Mouse (Mus musculus) heart, postnatal 4 days (tissue): Measurements from ENCODE around the gene Tubb5. TPM values are rescaled to one million over a fixed set of nuclear protein-coding genes. Genes with fewer than 3 reads are reported as not detected.
A peak's percentile ranks its signal among the peaks of the same experiment; 100 is the strongest.

Experiments used
- DNase-seq: peaks from one replicate; pipeline ENCODE4 v3.0.0; 2021
- microRNA-seq, 2 experiments: library from miRNA; unstranded; fragments of <30 nt; microRNA quantifications; one replicate each; pipeline ENCODE4 v1.2.0; 2021 to 2022
- total RNA-seq, 2 experiments: library from RNA; stranded (reverse); gene quantifications; 2 replicates each; pipeline ENCODE4 v1.2.3; 2021

Tubb5 gene
- total RNA-seq, 2 experiments from 2014 or later: 908 to 913 TPM

DNA sequence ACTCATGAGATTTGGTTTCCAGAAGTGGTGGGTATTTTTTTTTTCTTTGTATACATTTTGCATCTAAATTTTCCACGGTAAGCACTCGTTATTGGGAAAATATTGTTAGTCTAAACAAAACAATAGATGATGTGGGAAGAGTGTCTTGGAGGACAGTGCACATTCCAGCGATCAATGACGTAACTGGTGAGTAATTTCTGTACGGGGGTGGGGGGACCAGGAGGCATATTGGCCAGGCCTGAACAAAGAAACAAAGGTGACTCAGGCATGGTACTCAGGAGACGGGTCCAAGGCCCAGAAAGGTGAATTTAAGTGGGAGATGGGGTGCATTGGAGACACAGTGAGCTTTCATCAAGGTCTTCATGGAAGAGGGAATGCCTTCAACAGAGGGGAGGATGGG, 42.5 kb downstream of the Tubb5 start:
- no peak for DNase-seq

DNA sequence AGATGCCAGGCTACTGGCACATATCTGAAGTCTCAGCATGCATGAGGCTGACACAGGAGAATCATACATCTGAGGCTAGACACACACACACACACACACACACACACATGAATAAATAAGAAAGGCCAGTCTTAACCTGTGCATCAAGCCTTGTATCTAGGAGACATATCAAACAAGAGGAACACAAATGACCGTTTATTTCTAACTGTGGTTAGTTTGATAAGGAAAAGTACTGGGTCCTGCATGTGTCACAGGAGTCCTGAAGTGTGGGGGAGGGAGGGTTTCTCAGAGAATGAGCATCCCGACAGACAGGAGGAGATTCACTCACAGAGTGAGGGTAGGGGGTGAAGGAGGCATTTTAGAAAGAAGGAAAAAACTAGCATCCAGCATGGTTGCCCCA, 43.0 kb downstream of the Tubb5 start:
- no peak for DNase-seq

DNA sequence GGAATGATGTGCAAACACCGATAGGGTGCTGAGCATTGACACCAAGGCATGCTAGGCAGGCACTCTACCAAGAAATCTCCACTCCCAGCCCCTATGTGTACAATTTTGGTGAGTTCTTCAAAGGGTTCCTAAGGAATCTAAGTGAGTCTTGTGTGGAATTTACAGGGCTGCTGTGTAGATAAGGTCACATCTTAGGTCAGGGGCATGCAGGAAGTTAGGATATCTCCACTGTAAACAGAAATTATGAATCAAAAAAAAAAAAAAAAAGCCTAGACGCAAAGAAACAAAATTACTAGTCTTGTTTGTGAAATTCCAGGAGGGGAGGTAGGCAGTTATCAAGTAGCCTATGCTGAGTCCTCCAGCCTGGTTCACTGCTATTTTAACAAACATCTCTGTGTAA, 45.3 kb downstream of the Tubb5 start:
- no peak for DNase-seq

DNA sequence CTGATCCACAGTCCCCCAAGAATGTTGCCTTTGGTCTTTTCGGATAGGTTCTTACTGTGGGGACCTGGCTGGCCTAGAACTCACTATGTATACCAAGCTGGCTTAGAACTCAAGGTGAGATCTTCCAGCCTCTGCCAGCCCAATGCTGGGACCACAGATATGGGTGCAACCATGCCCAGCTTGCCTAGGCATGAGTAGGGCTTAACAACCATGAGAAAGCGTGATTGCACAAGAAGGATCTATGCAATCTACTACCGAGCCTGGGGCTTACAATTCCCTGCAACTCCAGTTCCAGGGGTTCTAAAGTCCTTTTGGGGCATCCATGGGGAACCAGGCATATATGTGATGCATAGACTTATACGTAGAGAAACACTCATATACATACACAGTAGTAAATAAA, 47.2 kb downstream of the Tubb5 start:
- DNase-seq: no peak

DNA sequence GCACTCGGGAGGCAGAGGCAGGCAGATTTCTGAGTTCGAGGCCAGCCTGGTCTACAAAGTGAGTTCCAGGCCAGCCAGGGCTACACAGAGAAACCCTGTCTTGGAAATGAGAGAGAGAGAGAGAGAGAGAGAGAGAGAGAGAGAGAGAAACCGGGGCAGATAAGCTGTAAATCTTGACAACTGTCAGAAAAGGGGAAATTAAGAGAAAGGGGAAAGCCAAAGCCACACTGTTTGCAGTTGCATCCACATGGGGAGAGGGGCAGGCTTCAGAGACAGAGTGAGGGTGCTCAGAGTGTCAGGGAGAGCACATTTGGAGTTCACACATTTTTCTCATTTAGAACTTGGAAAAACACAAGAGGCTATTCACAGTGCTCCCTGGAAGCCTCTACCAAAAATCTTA, 50.1 kb downstream of the Tubb5 start:
- no peak for DNase-seq

DNA sequence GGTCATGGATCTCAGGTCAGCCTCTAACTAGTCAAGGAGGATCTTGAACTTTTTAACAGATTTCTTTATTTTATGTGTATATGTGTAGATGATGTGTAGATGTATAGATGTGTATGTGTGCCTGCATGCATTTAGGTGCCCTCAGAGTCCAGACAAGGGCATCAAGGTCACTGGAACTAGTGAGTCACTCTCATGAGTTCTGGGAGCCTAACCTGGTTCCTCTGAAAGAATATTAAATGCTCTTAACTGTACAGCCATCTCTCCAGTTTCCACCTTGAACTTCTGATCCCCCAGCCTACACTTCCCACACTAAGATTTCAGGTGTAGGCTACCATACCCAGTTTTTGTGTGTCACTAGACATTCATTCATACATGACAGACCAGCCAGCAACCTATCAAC, 50.6 kb downstream of the Tubb5 start:
- DNase-seq: no peak

DNA sequence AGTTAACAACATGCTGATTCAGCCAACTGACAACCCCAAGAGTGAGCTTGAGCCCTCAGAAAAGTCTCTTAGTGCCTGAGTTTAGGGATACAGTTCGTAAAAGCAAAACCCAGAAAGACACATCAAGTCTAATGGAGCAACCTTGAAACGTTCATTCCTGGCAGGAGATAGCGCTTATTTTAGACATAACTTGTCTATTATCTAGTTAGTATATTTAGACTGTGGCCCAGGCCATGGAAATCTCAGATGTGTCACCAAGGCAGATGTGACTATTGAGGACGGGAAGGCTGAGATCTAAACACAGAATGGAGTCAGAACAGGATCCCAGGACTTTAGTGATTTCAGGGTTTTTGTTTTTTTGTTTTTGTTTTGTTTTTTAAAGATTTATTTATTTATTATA, 53.0 kb downstream of the Tubb5 start:
- no peak for DNase-seq

DNA sequence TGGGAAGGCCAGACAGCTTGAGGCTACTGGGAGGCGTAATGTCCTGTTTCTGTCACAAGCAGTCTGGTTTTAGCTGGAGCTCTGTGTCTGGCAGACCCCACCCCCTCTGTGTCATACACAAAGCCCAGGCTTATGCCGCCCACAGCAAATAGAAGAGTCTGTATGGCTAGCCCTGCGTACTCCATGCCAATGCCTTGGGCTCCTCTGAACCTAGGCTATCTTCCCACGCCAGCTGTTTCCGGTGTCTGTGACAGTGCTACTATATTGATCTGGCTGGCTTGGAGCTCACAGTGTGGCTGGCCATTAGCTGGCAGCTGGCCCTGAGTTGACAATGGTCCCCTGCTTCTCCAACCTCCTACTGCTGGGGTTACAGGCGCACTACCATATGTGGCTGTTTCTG, 54.2 kb downstream of the Tubb5 start:
- peak; percentile 52 for DNase-seq

Small RNAs within 50 kb of the gene (microRNA-seq; reads per million reads assigned to microRNA genes)
- gene Gm28033: 0.82 to 1.4 reads per million in 2 experiments

Other genes with a start within 250 kb of the Tubb5 start
- not detected for gene Sfta2, start 236.8 kb downstream of the Tubb5 start, total RNA-seq
- gene Gm9573, start 211.7 kb downstream of the Tubb5 start, total RNA-seq: not detected
- not detected for gene Mucl3, start 194.6 kb downstream of the Tubb5 start, total RNA-seq
- gene Vars2, start 170.7 kb downstream of the Tubb5 start, total RNA-seq: 10 to 100 TPM; 29.0 to 29.2 TPM
- gene Gtf2h4, start 164.6 kb downstream of the Tubb5 start, total RNA-seq: 10 to 100 TPM; 19.4 to 20.9 TPM
- 100 to 1,000 TPM; 107 to 113 TPM for gene Ddr1, start 133.7 kb downstream of the Tubb5 start, total RNA-seq
- gene Ier3, start 16.6 kb downstream of the Tubb5 start, total RNA-seq: 10 to 100 TPM; 39.7 to 42.5 TPM
- 100 to 1,000 TPM in 1 of 2 experiments, 10 to 100 TPM in 1; 97.8 to 105 TPM for gene Flot1, start 15.1 kb downstream of the Tubb5 start, total RNA-seq
- 10 to 100 TPM; 37.9 to 40.6 TPM for gene Mdc1, start 3.2 kb upstream of the Tubb5 start, total RNA-seq
- gene Nrm, start 23.0 kb upstream of the Tubb5 start, total RNA-seq: 10 to 100 TPM; 26.3 to 32.2 TPM
- gene Ppp1r18, start 27.3 kb upstream of the Tubb5 start, total RNA-seq: 10 to 100 TPM; 32.6 to 32.7 TPM
- gene Dhx16, start 41.5 kb upstream of the Tubb5 start, total RNA-seq: 10 to 100 TPM; 24.2 to 25.1 TPM
- gene 2310061I04Rik, start 59.1 kb upstream of the Tubb5 start, total RNA-seq: 10 to 100 TPM; 45.0 to 47.0 TPM
- gene Atat1, start 71.8 kb upstream of the Tubb5 start, total RNA-seq: 10 to 100 TPM; 18.7 to 23.0 TPM
- gene Mrps18b, start 78.1 kb upstream of the Tubb5 start, total RNA-seq: 10 to 100 TPM; 56.1 to 58.3 TPM
- 10 to 100 TPM; 49.2 to 58.5 TPM for gene Ppp1r10, start 78.1 kb upstream of the Tubb5 start, total RNA-seq
- 10 to 100 TPM; 71.0 to 73.9 TPM for gene Abcf1, start 131.5 kb upstream of the Tubb5 start, total RNA-seq
- 10 to 100 TPM; 38.4 to 38.6 TPM for gene Gnl1, start 141.5 kb upstream of the Tubb5 start, total RNA-seq
- 10 to 100 TPM; 12.9 TPM for gene Prr3, start 141.9 kb upstream of the Tubb5 start, total RNA-seq
- gene H2-T24, start 182.3 kb upstream of the Tubb5 start, total RNA-seq: 1 to 10 TPM; 1.1 to 1.6 TPM
- gene H2-T23, start 194.5 kb upstream of the Tubb5 start, total RNA-seq: 1 to 10 TPM; 7.7 to 9.5 TPM
- 1 to 10 TPM; 7.9 to 9.3 TPM for gene H2-T22, start 204.4 kb upstream of the Tubb5 start, total RNA-seq
- not detected for gene Gm6034, start 204.7 kb upstream of the Tubb5 start, total RNA-seq
- gene Gm11127, start 220.1 kb upstream of the Tubb5 start, total RNA-seq: 1 to 10 TPM in 1 of 2 experiments, under 1 TPM in 1; 0.98 to 1.1 TPM